Mouse (Mus musculus): ENCODE measurements at regions not wholly inside any gene's neighbourhood (a gene's known extent, or its start where the extent isn't known, plus 50 kb on each side); places are given as distances from the start of the nearest gene placed in this dataset.

DNA sequence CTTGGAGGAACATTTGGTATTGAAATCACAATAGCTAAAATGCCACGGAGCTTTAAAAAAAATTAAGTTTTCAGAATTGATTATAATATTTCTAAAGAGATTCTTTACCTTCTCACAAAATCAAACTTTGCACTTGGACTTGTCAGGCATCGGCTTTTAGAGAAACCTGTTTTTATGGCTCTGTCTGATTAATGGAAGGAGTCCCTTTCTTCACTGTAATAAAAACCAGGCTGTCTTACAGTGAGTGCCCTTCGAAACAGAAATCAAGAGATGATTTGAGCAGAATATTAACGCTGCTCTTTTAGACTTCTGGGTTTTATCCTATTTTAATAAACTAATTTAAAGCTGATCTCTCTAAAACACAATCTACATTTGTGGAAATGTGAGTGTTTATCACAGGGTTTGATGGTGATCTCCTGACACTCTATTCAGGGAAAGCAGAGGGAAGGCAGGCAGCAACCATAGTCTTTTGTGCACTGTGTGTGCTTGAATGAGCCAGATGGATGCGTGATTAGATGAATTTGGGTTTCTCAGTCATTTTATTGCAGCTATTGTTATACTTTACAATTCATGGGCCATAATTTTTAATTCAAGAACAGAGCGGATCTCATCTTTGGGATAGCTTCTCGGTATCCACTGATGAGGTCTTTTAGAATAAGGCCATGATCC is 579.2 kb upstream of the Nrp1 start:
- TF ChIP-seq POLR2A (IDR thresholded peaks at IDR 0.05; ENCODE audit: control insufficient read depth in 1 of 2, insufficient read depth in 1 of 2, low read depth in 1 of 2, low read length in 2 of 2, poor library complexity in 1 of 2): no peak
- TF ChIP-seq CHD2 (IDR thresholded peaks at IDR 0.05; ENCODE audit: low read length): no peak
- TF ChIP-seq USF1 (IDR thresholded peaks at IDR 0.05; ENCODE audit: low read depth, low read length): no peak
- TF ChIP-seq EP300 (IDR thresholded peaks at IDR 0.05; ENCODE audit: low read depth in 1 of 2, low read length in 2 of 2): no peak
